Mouse (Mus musculus) adrenal gland, adult 2 months (tissue): ENCODE data around the gene Grwd1. TPM values are rescaled to one million over a fixed set of nuclear protein-coding genes. Genes with fewer than 3 reads are reported as not detected.

ENCODE experiments used
- DNase-seq: peaks from one replicate; pipeline ENCODE4 v3.0.0; 2021
- polyA plus RNA-seq: library from polyadenylated mRNA; depleted of rRNA; stranded (reverse); fragments of >200 nt; gene quantifications from 2 replicates; pipeline ENCODE4 v1.2.3, GENCODE M21; 2012
- total RNA-seq, 2 experiments: library from RNA; stranded (reverse); gene quantifications; 2 replicates each; pipeline ENCODE4 v1.2.3; 2021

The Grwd1 gene
- total and polyA plus RNA-seq, 3 experiments = 26.9 to 30.1 (median 27.4) TPM

DNA sequence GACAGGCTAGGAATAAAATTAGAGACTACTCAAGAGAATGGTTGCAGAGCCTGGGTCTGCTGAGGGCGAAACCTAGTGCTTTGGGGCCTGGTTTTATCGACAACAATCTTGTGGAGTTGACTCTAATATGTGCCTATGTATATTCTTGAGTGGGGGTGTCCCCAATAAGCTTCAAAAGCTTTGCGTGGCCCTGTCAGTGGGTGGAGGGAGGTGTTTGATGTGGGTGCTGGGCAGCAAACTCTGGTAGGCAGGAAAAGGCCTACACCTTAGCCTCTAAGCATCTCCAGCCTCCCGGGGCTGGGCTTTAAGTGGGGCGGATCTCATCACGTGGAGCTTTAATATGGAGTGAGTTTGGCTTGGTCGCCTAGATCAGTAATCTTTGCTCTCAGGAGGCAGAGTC lies 31.8 kb downstream of the Grwd1 start:
- no peak for DNase-seq

DNA sequence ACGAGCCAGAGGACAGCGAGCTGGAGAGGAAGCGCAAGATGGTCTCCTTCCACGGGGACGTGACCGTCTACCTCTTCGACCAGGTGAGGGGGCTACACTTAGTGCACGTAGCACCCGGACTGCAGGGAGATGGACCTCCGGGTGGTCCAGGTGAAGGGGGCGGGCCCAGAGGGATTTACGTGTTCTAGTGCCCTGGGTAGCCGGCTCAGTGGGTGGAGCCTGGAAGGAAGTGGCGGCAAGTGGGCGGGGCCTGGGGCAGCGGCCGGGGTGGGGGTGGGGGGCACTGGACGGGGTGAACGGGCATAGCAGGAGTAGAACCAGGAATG lies 32.3 kb downstream of the Grwd1 start:
- peak; percentile 62 for DNase-seq

DNA sequence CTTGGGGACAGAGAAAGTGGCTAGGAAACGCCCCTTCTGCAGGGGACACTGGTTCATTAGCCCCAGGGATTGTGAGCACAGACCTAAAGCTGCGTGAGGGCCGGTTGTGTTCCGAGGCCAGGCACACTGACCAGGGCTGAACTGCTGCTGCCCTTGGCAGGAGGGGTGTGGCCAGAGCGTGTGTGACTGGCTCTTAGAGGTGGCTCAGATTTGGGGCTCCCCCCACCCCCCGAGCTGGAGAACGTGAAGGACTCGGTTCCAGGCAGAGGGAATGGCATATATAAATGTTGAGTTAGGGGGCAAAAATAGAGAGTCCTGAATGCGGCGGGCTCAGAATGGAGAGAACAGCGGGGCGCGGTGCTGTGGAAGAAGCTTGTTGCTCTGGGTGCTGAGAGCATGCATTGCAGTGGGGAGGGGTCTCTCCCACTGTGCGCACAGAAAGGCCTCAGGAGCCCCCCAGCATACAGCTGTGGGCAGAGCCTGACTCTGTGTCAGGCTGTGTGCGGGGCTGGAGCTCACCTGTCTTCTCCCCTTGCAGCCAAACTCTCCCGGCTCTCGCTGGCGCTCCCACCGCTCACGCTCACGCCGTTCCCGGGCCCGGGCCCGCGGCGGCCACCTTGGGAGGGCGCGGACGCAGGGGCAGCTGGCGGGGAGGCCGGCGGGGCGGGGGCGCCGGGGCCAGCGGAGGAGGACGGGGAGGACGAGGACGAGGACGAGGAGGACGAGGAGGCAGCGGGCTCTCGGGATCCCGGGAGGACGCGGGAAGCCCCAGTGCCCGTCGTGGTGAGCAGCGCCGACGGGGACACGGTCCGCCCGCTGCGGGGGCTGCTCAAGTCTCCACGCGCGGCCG lies 32.9 kb downstream of the Grwd1 start:
- DNase-seq = peak; percentile 63

DNA sequence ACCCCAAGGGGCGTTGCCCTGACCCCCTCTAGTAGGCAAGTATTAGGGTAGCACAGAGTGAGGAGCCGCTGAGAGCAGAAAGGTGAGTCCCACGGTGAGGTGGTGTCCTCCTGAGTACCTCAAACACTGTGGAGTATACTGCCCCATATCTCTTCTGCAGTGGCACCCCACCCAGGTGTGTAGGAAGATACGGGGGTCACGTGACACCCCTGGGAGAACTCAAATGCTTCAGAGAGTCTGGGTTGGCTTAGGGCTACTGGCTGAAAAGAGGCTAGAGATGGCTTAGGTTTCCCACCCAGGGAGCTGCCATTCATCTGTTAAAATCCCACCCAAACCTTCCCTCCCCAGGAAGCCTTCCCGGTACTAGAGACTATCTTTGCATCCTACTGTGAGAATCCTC lies 33.8 kb downstream of the Grwd1 start:
- DNase-seq = no peak

DNA sequence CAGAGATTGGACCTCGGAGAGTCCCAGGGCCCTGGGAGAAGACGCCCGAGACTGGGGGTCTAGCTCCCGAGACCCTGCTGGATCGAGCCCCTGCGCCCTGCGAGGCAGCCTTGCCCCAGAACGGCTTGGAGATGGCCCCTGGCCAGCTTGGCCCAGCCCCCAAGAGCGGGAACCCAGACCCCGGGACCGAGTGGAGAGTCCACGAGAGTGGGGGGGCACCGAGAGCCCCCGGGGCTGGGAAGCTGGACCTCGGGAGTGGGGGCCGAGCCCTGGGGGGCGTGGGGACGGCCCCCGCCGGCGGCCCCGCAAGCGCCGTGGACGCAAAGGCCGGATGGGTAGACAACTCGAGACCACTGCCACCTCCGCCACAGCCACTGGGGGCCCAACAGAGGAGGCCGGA lies 35.8 kb downstream of the Grwd1 start:
- no peak for DNase-seq

DNA sequence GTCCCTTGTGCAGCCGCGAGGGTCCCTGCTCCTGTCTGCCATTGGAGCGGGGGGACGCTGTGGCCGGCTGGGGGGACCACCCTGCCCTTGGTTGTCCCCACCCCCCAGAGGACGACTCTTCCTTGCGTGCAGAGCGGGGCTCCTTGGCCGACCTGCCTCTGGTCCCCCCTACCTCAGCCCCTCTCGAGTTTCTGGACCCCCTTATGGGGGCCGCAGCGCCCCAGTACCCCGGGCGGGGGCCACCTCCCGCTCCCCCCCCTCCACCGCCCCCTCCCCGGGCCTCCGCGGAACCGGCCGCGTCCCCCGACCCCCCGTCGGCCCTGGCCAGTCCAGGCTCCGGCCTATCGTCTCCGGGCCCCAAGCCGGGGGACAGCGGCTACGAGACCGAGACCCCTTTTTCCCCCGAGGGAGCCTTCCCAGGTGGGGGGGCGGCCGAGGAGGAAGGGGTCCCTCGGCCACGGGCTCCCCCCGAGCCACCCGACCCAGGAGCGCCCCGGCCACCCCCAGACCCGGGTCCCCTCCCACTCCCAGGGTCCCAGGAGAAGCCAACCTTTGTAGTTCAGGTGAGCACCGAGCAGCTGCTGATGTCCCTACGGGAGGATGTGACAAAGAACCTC lies 36.7 kb downstream of the Grwd1 start:
- no peak for DNase-seq

DNA sequence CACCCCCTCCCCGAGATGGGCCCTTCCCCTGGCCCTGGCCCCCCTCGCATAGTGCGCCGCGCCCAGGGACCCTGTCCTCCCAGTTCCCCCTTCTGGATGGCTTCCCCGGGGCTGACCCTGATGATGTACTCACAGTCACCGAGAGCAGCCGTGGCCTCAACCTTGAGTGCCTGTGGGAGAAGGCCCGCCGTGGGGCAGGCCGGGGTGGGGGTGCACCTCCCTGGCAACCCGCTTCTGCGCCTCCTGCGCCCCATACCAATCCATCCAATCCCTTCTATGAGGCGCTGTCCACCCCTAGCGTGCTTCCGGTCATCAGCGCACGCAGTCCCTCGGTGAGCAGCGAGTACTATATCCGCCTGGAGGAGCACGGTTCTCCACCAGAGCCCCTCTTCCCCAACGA lies 37.5 kb downstream of the Grwd1 start:
- DNase-seq = peak; percentile 44

DNA sequence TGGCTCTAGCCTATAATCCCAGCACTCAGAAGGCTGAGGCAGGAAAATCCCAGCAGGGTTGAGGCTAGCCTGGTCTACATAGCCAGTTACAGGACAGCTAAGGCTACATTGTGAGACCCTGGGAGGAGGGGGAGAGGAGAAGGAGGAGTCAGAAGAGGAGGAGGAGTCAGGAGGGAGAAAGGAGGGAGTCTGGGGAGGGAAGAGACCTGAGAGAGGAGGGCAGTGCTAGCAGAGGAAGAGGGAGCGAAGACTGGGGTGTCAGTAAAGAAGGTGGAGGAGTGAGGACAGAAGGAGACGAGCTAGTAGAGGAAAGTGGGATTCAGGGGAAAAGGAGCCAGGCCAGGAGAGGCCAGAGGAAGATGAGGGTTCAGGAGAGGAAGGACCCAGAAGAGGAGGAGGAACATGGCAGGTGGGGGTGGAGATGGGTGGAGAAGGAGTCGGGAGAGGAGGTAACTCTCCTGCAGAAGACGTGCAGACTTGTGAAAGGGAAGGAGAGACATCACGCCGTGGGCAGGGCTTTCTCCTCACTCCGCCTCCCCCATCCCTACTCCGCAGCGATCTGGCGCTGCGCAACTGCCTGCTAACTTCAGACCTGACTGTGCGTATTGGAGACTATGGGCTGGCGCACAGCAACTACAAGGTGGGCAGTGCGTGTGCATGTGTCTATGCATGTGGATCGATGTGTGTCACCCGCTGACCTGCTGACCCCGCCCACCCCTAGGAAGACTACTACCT lies 38.8 kb downstream of the Grwd1 start:
- DNase-seq = no peak

DNA sequence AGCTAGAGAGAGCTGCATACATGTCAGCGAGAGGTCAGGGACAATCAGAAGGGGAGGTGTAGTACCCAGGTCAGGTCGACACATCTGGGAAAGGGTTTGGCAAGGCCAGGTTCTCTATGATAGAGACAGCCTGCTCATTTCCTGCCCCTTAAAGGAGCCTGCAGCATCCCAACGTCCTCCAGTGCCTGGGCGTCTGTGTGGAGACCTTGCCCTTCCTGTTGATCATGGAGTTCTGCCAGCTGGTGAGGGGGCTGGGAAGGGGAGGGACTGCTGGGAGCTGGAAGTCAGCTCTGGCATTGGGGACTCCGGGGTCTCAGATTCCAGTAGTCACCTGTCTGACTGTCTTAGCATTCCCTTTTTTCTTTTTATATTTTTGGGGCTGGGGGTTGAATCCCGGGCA lies 40.0 kb downstream of the Grwd1 start:
- peak; percentile 58 for DNase-seq

DNA sequence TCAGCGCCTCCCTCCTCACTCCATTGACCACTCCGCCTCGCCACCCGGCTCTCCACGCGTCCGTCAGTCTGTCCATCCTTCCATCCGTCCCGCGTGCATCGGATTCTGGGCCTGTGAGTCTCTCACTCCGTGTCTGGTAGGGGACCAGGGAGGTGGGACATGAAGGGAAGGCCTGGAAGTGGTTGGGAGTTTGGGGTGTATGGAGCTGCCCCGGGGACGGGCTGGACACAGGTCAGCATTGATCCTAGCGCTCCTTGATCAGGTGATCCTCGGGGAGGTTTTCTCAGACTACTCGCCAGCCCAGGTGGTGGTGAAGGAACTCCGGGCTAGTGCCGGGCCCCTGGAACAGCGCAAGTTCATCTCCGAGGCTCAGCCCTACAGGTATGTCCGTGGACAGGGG lies 43.1 kb downstream of the Grwd1 start:
- no peak for DNase-seq

DNA sequence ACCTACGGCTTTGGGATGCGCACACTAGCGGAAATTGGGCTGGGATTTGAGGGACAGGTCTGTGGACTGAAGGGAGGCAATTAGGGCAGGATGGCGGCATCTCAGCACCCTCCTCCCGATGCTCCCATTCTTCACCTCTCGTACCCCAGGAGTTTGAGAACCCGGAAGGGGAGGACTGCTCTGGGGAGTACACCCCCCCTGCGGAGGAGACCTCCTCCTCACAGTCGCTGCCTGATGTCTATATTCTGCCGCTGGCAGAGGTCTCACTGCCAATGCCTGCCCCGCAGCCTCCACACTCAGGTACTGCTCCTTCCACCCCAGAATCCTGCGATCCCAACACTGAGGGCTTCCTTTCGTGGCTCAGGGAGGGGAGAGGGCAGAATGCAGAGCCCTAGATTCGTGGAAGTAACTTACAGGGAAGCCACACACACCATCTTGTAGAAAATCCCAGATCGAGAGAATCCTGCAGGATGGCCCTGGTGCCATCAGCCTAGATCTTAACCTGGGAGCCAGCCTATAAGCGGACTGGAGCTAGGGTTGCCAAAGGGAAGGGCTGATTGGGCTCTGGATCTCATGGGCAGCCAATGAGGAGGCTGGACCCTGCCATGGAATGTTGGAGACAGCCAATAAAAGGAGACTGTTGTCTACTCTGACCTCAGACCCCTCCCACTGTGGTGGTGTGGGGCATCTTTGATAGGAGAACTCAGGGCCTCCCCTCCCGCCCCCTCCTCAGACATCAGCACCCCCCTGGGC lies 43.9 kb downstream of the Grwd1 start:
- no peak for DNase-seq

DNA sequence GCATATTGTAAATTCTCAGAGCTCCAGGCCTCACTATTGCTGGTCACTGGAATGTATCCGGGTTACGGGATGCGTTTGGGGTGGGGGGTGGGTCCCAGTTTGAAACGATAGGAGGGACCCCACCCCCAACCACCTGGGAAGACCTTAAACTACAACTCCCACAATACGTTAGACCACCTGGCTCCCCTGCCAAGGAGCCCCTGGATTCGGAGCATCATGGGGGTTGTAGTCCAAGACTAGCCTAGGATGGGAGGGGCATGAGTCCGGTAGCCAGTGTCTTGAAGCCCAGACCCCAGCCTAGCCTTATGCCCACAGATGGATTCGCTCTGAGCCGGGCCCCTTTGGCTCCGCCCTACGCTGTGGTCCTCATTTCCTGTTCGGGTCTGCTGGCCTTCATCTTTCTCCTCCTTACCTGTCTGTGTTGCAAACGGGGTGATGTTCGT lies 44.6 kb downstream of the Grwd1 start:
- no peak for DNase-seq

DNA sequence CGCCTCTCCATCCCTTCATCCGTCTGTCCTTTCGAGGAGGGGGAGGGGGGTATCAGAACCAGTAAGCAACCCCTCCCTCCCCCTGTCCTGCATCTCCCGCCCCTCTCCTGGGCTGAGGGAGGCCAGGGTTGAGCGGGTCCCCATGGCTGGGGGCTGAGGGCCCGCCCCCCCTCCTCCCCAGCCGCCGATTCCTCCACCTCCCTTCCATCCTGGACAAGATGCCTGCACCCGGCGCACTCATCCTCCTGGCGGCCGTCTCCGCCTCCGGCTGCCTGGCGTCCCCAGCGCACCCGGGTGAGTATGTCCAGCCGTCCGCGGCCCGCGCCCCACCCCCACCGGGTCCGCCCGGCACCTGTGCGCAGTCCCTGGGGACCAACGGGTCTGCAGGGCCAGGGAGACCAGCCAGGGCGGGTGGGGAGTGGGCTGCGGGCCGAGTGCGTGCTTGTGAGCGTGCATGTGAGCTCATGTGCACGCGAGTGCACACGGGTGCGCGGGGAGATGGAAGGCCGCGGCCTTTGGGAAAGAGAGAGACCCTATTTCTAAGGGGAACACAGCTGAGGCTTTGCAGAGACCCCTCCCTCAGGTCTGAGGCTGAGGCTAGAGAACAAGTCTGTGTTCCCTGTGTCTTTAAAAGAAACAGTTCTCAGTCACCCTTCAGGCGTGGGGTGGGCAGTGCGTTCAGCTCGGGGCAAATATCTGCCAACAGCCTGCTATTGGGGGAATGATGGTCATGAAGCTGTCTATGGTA lies 45.2 kb downstream of the Grwd1 start:
- no peak for DNase-seq

DNA sequence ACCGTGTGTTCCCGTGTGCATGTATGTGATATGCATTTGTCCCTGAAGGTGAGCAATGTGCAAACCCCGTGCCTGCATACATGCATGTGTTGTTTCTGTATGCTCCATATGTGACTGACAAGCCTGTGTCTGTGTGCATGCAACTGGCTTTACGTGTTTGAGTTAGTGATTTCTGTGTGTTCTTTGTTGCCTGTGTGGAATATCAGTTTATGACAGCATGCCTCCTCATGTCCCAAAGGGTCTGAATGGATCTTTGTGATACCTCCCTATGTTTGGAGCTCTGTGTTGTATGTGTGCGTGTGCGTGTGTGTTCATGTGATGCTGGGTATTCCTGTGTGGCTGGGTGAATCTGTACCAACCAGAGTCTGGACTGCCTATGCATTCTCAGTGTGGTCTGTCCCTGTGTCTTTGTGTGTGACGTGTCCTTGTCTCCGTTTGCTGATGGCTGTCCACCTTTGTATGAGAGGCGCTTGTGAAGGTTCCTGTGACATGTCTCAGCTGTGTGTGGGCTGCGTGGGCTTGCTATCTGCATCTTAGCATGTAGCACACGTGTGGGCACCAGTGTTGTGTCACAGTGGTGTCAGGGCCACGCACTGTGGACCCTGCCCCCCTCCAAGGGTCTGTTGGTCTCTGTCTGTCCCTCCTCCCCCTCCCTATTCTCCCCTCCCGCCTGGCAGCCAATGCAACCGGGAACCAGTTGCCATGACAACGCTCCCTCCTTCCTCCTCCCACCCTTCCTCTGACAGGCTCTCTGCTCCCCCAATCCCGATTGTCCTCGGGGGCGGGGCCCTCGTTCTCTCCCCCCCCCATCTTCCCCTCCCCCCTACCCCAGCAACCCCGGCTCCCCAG lies 46.0 kb downstream of the Grwd1 start, which contains the start of gene Sult2b1:
Gene Sult2b1, minus strand, starts transcription at position 146 of the 849 bp plus-strand sequence.
- DNase-seq = peak; percentile 65

DNA sequence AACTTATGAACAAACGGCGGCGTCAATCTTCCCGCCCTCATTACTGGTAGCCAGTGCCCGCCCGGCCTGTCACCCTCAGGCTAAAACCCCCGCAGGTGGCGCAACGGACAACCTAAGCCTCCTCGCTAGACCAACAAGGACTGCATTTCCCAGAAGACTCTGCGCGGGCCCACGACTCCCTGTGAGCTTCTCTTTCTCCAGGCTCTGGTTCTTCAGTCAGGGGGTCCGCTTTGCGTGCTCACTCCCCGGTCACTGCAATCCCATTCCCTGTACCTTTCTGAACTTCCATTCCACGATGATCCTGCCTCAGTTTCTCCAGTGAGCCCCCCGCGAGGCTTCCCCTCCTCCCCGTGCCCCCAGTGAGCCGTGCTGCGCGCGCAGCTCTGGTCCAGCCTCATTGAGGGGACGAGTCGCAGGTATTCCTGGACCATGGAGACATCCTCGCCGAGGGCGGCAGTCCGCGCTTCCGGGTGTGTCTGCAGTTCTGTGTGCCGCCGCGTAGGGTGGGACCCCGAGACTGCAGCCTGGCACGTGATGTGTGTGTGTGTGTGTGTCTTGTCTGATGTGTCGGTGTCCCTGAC lies 47.1 kb downstream of the Grwd1 start, which contains the start of gene Lmtk3:
Gene Lmtk3, plus strand, starts transcription at position 228 of the 581 bp plus-strand sequence.
- peak; percentile 72 for DNase-seq

DNA sequence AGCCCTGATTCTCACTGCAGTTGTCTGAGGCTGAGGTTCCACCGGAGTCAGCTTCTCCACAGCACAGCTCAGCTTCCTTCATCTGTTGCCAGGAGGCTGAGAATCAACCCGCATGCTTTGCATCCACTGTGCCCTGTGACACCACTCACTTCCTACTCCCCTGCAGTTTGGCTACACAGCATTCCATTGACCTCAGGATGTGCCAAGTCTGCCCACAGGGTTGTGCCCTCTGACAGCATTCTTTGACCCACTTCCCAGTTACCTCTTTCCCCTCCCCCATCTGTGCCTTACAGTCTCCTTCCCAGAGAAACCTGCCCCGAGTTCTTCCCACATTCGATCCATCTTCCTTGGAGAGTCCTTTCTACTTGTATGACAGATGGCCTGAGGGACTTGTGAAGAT lies 48.5 kb downstream of the Grwd1 start:
- DNase-seq = no peak

DNA sequence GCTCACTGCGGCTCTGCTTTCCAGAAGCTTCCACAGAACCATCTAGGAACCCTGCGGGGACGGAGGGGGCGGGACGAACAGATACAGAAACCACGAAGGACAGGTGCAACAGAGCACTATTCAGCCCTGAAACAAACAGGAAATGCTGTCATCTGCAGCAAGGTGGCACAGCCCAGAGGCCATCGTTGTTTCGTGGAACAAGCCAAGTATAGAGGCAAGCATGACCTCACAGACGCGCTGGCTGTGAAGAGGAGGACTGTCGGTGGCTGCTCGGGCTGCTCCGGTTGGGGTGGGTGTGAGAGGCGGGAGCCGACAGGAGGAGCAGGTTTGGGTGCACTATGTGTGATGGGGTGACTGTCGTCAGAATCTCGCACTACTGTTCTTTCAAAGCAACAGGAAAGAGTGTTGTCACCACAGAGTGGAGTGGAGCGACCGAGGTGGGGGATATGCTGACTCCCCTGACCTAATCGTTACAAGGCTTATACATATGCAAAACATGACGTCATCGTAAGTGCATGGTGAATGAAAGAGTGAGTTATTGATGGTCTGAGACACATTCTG lies 51.6 kb downstream of the Grwd1 start:
- DNase-seq = no peak

DNA sequence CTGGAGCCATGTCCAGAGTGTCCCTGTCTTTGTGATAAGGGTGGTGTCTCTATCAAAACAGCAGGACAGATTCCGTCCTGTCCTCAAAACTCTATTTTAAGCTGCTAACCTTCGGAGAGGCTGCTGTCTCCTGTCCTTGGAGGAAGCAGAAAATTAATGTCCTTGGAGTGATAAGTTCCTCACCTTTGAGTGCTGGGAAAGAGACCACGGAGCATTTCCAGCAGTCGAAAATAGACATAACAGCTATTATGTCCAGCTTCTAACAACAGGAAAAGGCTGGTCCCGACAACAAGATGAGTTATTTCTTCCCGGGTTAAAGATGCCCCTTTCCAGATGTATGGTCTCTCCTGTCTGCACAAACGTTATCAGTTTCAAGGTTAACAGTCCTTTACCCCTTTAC lies 55.5 kb downstream of the Grwd1 start:
- no peak for DNase-seq
